In the genomic region with DNA sequence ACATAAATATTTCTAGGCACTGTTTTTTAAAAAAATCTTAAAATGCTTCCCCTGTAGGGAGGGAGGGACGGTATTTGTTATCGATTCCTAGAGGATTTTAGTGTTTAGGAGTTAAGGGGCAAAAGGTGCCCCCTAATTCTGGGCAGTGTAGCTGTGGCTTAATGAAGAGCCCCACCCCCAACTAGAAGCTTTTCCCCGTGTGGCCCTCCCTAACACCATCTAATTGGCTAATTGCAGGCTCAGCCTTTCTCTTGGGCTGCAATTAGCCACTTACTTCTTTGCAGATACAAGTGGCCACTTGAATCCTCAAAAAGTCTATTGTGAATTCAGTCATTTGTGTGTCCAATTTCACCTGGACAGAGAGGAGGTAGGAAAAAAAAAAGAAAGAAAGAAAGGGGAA, we compare ENCODE assay signal across 16 mouse cellular contexts.
"Had no signal": no experiment of that assay in that cellular context is flagged by ENCODE, and none has a peak within 500 bp of the region (broad histone marks: within the 10 kb centered on the region; RNA-seq: fewer than 3 reads in every experiment).

No protein-coding gene starts in this region.

- H3K36me3 ChIP-seq: kidney, embryonic 15.5 days; limb, embryonic 15.5 days had no signal

- DNase-seq: kidney, adult 8-10 months; kidney, postnatal 10 days; kidney, postnatal 36 days; left cerebral cortex, postnatal 4 days; liver, postnatal 0 days; lung, embryonic 14.5 days; midbrain, embryonic 14.5 days; thymus, adult 18-20 months; thymus, postnatal 36 days had no signal

- H3K4me3 ChIP-seq: kidney, embryonic 15.5 days; limb, embryonic 12.5 days; limb, embryonic 15.5 days had no signal

- H3K27me3 ChIP-seq: kidney, embryonic 15.5 days; limb, embryonic 12.5 days; limb, embryonic 15.5 days had no signal

- H3K9ac ChIP-seq: kidney, embryonic 15.5 days; limb, embryonic 12.5 days; limb, embryonic 15.5 days; liver, embryonic 14.5 days; liver, postnatal 0 days; lung, embryonic 14.5 days had no signal

- H3K9me3 ChIP-seq: kidney, embryonic 15.5 days; limb, embryonic 12.5 days; limb, embryonic 15.5 days had no signal

- H3K4me1 ChIP-seq: limb, embryonic 15.5 days had no signal

- H3K27ac ChIP-seq: kidney, embryonic 15.5 days; limb, embryonic 12.5 days; limb, embryonic 15.5 days; liver, embryonic 14.5 days; macrophage had no signal

- ATAC-seq: liver, postnatal 0 days; lung, postnatal 0 days had no signal

- H3K4me2 ChIP-seq: kidney, embryonic 15.5 days; limb, embryonic 12.5 days; limb, embryonic 15.5 days; liver, embryonic 11.5 days; lung, embryonic 14.5 days had no signal
